Mouse (Mus musculus) left cerebral cortex, postnatal 36 days (tissue): ENCODE measurements around the gene Nrm. TPM values are rescaled to one million over a fixed set of nuclear protein-coding genes. Genes with fewer than 3 reads are reported as not detected.
"Not testable (repeated sequence)": the region's sequence is repeated elsewhere in the genome, so short reads cannot be mapped to it uniquely, and the experiment has no call there.

Experiments
- DNase-seq, 2 experiments: peaks; one replicate each; pipeline ENCODE4 v3.0.0; 2021 to 2022; ENCODE audit warnings: low spot score in 2 of 2, mixed read lengths in 1 of 2
- intact Hi-C: fragments of 180-260 bp; cut with DNase I; formaldehyde crosslinking; loops from one replicate; pipeline ENCODE4 v1.15.1; 2025
- total RNA-seq, 2 experiments: library from RNA; stranded (reverse); gene quantifications; 2 replicates each; pipeline ENCODE4 v1.2.3; 2021

Gene Nrm
- total RNA-seq, 2 experiments from 2014 or later = 2.3 to 3.1 TPM

DNA sequence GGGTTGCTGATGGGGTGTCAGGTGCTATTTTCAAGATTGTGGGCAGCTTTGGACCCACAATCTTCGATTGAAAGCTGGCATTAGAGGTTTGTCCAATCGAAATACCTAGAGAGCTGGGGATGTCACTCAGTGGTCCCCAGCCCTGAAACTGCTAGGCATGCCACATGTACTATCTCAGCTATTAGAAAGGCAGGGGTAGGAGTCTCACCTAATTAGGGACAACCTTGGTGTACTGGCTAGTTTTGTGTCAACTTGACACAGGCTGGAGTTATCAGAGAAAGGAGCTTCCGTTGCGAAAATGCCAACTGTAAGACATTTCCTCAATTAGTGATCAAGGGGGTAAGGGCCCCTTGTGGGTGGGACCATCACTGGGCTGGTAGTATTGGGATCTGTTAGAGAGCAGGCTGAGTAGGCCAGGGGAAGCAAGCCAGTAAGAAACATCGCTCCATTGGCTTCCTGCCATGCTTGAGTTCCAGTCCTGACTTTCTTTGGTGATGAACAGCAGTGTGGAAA is 27.8 kb upstream of the Nrm start:
- intact Hi-C loops = no loop called here
- DNase-seq = no peak

DNA sequence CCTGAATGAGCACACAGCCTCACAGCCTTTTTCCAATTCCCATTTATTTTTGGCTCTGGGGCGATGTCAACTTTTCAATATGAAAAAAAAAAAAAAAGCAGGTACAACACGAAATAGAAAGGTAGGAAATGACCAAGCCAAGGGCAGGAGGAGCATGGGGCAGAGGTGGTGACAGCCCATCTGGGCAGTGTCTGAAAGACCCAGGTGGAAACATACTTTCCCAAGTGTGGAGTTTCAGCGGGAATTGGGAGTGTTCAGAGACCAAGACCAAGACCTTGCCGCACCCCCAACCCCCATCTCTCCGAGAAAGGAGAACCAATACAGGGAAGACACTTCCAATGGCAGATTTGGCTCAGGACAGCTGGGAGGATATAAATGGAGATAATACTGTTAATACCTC is 27.2 kb upstream of the Nrm start:
- intact Hi-C loops = no loop called here
- no peak for DNase-seq

- peak; percentile 25 to 53 for DNase-seq
- intact Hi-C loops = loop anchor here (5.0 kb wide), 1 partner anchor 82 kb away; the partner anchor contains the start of genes Mrps18b and Ppp1r10
Observed at GRCm38 (mm10) chr17:35834696-35835422, 26.3 kb upstream of the Nrm start.

DNA sequence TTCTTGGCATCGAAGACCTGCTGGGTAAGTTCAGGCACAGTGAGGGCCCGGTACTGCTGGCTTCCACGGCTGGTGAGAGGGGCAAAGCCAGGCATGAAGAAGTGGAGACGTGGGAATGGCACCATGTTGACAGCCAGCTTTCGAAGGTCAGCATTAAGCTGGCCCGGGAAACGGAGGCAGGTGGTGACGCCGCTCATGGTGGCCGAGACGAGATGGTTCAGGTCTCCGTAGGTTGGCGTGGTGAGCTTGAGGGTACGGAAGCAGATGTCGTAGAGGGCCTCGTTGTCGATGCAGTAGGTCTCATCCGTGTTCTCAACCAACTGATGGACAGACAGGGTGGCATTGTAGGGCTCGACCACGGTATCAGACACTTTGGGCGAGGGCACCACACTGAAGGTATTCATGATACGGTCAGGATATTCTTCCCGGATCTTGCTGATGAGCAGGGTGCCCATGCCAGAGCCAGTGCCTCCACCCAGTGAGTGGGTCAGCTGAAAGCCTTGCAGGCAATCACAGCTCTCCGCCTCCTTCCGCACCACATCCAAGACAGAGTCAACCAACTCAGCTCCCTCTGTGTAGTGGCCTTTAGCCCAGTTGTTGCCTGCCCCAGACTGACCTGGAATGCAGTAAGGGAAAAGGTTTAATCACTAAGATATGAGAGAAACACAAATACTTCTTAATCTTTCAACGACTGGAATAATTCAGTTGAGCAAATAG is 25.5 kb upstream of the Nrm start:
- DNase-seq = peak; percentile 49
- intact Hi-C loops = loop anchor here (2.0 to 5.0 kb wide), 2 partner anchors 37 to 82 kb away; partner anchors contain the start of genes Mrps18b and Ppp1r10

GRCm38 (mm10) chr17:35836178-35836965 is 24.7 kb upstream of the Nrm start:
- intact Hi-C loops = loop anchor here (2.0 to 5.0 kb wide), 2 partner anchors 36 to 81 kb away; partner anchors contain the start of genes Mrps18b and Ppp1r10

GRCm38 (mm10) chr17:35836991-35837422 is 24.1 kb upstream of the Nrm start:
- DNase-seq = peak; percentile 84 to 86
- intact Hi-C loops = loop anchor here (2.0 to 5.0 kb wide), 2 partner anchors 36 to 80 kb away; partner anchors contain the start of genes Mrps18b and Ppp1r10

More at GRCm38 (mm10) chr17:35836178-35836965, 24.7 kb upstream of the Nrm start:
- peak; percentile 81 to 87 for DNase-seq

- peak in 1 of 2 experiments; percentile 47 for DNase-seq
- intact Hi-C loops = loop anchor here (2.0 to 5.0 kb wide), 2 partner anchors 35 to 80 kb away; partner anchors contain the start of genes Mrps18b and Ppp1r10
Observed at GRCm38 (mm10) chr17:35837487-35837886, 23.6 kb upstream of the Nrm start.

DNA sequence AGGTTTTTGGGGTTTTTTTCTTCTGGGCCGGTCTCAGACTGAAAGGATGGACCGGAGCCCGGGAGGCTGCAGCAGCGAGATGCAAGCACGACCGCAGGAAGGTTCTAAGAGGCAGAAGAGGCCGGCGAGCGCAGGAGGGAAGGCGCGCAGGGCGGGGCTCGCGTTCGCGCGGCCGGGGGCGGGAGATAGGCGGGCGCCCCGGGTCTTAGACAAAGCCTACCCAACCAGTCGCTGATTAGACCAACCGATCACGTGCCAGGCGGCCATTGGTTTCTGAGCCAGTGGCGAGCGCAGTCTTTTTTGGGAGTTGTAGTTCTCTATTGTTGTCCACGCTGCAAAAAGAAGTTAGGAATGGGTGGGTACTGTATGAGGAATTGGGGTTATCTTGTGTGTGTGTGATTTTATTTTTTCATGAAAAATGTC is 23.0 kb upstream of the Nrm start, which contains the start of gene Tubb5:
Tubb5 (minus strand) TSS at position 185 of the 423 bp plus-strand sequence.
- intact Hi-C loops = loop anchor here (5.0 kb wide), 1 partner anchor 79 kb away; the partner anchor contains the start of genes Mrps18b and Ppp1r10

GRCm38 (mm10) chr17:35838570-35838969 is 22.5 kb upstream of the Nrm start:
- intact Hi-C loops = loop anchor here (5.0 kb wide), 1 partner anchor 79 kb away; the partner anchor contains the start of genes Mrps18b and Ppp1r10
- no peak for DNase-seq

More for the DNA sequence above, 23.0 kb upstream of the Nrm start, which contains the start of gene Tubb5:
- DNase-seq = peak; percentile 96 to 98

GRCm38 (mm10) chr17:35839002-35839401 is 22.1 kb upstream of the Nrm start:
- DNase-seq = not testable (repeated sequence)
- intact Hi-C loops = loop anchor here (5.0 kb wide), 1 partner anchor 78 kb away; the partner anchor contains the start of genes Mrps18b and Ppp1r10

DNA sequence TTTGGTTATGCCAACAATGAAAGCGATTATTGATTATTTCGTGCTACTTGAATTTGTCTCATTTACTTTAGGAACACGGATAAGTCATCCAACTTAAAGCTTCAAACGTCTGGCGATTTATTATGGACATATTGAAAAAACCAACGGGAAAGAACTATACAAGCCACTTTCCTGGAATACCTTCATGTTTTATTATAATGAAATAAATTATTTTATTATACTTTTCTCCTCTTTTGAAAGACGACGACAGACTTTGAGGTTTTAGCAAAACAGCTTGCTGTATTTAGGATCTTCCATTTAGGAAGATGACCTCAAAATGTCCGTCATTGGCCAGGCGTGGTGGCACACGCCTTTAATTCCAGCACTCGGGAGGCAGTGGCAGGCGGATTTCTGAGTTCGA is 20.6 kb upstream of the Nrm start:
- no peak for DNase-seq
- intact Hi-C loops = no loop called here

DNA sequence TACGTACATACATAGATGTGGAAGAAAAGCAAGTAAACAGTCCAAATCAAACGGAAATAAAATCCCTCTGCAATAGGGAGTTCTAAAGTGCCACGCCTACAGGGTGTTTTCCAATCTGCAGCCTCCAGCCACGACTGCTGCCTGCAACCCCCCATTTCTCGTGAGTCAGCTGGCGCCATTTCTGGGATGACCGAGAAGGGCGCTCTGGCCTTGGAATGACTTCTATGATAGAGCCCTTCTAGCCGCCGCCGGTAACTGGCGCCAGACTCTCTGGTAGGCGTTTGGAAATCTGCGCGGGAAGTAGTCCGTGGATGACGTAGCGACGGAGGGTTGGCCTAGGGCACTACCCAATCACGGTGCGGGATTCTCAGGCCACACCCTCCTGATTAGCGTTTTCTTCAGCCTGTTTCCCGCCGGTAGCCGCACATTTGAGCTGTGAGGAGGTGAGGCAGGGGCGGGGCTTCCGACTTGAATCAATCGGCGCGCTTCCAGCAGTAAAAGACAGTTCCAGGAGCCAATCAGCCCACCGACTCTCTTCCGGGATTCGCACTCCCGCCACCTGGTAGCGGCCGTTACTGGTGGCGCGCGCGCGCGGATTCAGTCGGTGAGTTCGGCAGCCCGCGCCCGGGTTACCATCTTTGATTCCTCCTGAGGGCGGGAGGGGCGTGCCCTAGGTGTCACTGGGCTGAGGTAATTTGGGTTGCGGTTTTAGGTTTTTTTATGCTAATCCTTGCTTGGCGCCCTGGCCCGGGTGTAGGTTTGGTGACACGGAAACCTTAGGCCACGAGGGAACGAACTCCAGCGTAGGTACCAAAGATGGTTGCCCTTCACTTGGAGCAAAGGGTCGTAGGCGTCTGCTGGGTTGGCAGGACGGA is 19.8 kb upstream of the Nrm start, which contains the start of gene Mdc1:
Mdc1 (plus strand) TSS at position 440 of the 875 bp plus-strand sequence.
- intact Hi-C loops = no loop called here
- DNase-seq = peak; percentile 99

DNA sequence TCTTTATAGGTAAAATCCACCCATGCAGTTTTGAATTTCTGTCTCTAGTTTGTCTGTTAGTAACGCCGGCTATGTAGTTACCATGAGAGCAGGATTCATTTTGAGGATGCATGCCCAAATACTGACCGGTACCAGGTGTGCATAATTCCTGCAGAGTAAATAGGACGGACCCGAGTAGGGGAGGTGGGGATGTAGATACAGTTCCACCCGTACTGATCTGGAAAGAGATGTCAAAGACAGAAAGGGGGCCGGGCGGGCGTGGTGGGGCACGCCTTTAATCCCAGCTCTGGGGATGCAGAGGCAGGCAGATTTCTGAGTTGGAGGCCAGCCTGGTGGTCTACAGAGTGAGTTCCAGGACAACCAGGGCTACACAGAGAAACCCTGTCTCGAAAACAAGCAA is 19.1 kb upstream of the Nrm start:
- intact Hi-C loops = no loop called here
- DNase-seq = no peak

DNA sequence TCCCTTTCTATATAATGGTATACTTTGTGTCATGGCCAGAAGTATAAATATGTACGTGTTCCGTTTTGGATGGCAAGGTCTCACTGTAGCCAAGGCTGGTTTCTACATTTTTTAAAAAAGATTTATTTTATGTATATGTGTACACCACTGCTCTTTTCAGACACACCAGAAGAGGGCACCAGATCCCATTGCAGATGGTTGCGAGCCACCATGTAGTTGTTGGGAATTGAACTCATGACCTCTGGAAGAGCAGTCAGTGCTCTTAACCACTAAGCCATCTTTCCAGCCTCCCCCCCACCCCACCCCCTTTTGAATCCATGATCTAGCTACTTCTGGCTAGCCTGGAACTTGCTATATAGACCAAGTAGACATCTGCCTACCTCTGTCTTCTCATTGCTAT is 17.6 kb upstream of the Nrm start:
- intact Hi-C loops = no loop called here
- DNase-seq = no peak

DNA sequence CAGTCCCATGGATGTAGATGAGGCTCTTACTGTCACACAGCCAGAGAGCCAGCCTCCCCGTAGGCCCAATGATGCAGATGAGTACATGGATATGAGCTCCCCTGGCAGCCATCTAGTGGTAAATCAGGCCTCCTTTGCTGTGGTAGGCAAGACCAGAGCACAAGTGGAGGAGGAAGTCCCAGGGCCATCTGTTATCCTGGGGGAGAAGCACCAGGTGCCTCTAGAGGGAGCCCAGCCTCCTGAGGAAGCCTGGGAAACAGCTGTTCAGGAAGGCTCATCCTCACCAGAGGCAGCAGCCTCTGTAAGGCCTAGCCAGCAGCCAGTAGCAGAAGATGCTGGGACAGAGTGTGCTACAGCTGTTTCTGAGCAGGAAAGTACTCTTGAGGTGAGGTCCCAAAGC is 13.0 kb upstream of the Nrm start:
- intact Hi-C loops = no loop called here
- peak in 1 of 2 experiments; percentile 47 for DNase-seq

DNA sequence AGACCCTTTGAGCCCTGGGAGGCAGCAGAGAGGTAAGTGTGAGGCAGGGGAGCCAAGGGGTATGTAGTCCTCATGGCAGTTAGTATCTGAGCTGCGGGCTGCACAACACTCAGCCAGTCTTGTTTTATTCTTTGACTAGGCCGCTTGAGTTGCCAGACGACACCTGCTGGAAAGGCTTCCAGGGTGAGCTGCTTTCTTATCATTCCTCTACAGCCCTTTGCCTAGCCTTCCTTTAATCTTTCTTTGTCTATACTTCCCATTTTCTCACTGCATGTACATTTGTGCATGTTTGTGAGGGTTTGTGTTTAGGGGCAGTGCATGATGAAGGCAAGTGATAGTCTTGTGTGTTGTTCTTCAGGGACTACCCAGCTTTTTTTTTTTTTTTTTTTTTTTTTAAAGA is 10.1 kb upstream of the Nrm start:
- intact Hi-C loops = no loop called here
- no peak for DNase-seq

DNA sequence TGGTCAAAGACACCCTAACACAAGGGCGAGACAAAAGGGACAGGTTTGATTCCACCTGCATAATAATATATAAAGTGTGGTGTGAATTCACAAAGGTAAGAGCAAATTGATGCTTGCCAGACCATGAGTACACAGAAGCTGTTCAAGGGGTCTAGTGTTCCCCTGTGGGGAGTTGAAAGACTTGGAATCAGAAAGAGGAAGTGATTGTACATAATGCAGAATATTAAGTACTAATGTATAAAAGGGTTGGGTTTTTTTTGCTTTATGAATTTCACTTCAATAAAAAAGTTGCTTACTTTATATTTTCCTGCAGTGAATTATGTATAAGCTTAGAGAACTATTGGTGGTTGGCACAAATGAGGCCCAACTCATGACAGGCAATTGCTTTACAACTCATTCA is 1.7 kb upstream of the Nrm start:
- intact Hi-C loops = no loop called here
- no peak for DNase-seq

GRCm38 (mm10) chr17:35859835-35860234 is 1.3 kb upstream of the Nrm start:
- intact Hi-C loops = no loop called here
- no peak for DNase-seq
